Mouse (Mus musculus): ENCODE measurements around the gene Als2cr12. TPM values are rescaled to one million over a fixed set of nuclear protein-coding genes. Genes with fewer than 3 reads are reported as not detected.
"Not testable (repeated sequence)": the region's sequence is repeated elsewhere in the genome, so short reads cannot be mapped to it uniquely, and the experiment has no call there.

The Als2cr12 gene
- total RNA-seq, 4 experiments from 2014 or later: not detected

DNA sequence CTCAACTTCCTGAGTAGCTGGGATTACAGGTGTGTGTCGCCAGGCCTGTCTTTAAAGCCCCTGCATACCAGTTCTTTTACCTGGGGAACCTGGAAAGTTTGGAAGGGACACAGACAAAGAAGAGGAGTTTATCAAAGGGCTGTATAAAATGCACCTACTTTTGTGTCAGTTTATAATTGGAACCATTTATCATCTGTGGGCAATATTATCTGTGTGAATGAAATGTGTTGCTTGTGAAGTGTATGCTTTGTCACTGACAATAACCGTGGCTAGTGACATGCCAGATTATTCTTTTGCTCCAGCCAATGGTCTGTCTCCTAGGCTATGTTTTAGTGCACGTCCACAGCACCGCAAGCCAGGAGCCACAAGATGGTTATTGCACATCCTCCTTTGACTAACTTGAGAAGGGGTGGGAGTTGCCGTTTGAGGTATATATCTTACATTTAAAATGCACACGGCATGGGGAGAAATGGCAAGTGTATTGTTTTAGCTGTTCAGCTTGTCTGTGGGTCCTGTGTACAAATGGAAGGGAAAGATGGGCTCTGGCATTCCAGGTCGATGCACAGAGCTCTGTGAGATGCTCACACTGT lies 23.7 kb upstream of the Als2cr12 start:
- DNase-seq (ENCODE audit: low spot score in 2 of 2): no peak

DNA sequence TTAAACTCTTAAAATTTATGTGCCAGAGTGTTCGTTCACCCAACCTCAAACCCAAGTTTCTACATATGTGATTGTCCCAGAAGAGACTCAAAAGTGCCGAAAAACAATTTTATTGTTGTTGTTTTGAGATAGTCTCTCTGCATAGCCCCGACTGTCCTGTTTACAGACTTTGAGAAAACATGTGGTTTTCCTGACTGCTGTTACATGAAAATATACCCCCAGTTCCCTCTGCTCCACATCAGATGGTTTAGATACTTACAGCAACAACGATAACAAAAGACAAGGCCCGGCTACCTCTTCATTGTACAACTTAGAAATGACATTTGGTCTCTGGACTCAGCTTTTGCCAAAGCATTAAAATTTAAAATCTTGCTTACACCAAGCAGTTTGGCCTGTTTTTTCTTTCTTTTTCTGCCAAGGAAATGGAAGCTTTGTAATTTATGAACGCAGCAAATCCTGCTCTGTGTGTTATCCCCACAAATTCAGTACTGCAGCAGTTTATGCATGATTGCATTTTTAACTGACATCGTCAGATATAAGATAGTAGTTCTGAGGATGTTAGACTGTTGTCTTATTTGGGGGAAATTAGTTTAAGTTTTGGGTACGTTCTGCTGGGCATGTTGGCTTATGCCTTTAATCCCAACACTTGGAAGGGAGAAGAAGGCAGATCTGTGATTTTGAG lies 21.9 kb upstream of the Als2cr12 start:
- DNase-seq (ENCODE audit: low spot score in 2 of 2): no peak

DNA sequence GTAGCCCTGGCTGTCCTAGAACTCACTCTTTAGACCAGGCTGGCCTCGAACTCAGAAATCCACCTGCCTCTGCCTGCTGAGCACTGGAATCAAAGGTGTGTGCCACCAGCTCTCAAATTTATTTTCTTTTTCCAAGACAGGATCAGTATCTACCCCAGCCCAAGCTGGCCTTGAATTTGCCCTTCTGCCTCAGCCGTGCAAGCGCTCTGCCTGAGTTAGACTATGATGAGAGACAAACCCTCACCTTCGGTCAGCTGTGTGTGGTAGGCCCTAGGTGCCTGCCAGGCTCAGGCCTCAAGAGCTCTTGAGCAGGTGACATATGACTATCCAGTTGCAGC lies 21.1 kb upstream of the Als2cr12 start:
- no peak for DNase-seq (ENCODE audit: low spot score in 2 of 2)

DNA sequence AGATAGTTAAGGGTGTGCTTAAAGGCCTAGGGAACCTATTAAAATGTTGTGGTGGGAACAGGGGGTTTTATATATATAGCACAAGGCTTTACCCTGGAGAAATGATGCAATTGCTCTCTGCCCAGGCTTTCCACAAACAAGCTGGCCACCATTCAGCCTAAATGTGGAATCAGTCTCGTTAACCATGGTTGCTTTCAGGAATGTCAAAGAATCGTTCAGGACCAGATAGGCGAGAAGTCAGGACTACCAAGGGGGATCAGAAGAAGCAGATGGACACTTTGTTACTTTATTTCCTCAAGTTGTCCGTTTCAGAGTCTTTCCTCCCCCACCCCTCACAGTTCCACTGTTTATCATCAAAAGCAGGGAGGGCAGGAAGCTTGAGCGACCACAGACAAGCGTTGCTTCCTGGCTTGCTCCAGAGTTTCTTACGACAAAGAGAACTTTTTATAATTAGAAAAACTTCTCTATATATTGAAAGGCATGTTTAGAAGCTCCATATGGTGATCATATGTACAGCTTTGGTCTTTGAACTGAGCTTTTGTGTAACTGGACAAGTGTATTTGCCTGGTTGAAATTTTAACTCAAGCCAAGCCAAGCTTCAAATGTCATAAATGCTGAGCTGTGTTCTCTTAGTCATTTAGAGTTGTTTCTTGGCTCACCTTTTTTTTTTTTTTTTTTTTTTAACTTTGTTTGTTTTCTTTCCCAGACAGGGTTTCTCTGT lies 20.5 kb upstream of the Als2cr12 start:
- no peak for DNase-seq (ENCODE audit: low spot score in 2 of 2)

DNA sequence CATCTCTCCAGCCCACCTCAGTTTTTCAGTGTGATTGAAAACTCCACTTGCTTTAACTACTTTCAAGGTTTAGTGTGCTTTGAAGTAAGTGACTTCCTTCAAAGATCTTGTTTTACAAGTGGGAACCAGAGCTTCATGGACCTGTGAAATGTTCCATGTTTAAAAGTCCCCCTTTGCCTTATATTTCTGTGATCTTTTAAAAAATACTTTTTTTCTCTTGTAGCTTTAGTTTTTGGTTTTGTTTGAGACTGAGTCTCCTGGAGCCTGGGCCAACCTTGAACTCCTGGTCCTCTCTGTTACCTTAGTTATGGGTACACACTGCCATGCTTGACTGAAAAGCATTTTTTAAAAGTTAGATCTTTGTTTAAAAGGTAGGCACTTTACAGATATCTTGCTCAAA lies 19.7 kb upstream of the Als2cr12 start:
- DNase-seq (ENCODE audit: low spot score in 2 of 2): no peak

DNA sequence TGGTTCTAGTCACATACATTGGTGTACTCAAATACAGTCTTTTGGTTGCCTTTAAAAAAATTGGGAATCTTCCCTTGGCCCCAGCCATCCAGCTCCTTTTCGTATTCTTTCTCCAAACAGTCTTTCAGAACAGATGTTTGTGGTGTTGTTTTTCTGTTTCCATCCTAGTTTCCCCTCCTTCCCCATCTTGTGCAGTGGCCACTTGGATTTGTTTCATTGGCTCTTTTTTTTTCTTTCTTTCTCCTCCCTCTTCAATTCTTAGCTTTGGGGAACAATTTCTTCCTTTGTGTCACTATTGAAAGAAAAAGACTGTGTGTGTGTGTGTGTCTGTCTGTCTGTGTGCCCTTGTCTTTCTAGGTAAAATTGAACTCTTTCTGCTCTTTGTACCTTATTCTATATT lies 18.6 kb upstream of the Als2cr12 start:
- no peak for DNase-seq (ENCODE audit: low spot score in 2 of 2)

DNA sequence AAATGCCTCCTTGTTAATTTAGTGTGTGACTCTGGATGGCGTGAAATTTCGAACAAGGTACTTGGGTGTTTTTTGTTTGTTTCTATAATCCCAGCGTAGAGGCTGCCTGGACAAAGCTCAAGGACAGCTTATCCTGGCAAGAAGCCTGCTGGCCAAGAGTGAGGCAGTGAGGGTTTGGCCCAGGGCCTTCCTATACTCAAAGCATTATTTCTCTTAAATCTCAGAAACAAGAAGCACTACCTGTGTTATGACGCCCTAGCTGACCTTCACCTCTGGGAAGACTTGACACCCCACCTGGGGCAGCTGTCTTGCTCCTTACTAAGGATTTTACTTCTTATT lies 18.1 kb upstream of the Als2cr12 start:
- no peak for DNase-seq (ENCODE audit: low spot score in 2 of 2)

DNA sequence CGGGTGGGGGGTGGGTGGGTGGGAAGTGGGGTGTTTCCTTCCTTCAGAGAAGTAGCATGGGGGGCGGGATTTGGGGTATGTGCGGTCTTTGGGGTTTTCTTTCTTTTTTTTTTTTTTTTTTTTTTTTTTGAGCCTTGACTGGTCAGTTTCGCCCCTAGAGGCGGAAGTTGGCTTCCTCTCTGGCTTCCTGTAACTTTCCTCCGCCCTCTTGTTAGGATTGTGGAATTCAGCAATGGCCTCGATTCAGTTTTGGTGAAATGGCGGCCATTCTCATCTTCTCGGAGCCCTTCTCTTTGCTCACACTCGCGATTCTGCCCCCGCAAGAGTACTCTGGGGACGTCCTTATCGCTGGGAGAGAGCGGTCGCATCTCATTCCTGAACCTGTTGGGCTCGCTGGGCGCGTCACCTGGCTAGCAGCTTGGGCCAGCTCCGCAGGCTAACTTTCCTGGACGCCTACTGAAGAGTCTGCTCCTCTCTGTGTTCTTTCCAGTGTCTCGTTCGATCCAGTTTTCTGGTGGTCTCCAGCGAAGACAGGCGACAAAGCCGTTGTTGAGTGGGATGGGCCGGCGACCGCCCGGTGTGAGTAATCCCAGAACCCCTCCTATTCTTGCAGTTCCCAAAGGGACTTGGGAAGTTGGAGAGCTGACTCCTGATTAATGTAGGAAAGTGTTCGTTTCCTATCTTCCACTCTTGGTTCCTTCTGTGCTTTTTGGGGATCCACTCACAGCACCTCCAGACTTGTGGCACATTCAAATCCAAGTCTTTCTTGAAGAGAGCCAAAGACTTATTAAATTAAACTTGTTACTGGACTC lies 17.5 kb upstream of the Als2cr12 start:
- DNase-seq (ENCODE audit: low spot score in 2 of 2): no peak

DNA sequence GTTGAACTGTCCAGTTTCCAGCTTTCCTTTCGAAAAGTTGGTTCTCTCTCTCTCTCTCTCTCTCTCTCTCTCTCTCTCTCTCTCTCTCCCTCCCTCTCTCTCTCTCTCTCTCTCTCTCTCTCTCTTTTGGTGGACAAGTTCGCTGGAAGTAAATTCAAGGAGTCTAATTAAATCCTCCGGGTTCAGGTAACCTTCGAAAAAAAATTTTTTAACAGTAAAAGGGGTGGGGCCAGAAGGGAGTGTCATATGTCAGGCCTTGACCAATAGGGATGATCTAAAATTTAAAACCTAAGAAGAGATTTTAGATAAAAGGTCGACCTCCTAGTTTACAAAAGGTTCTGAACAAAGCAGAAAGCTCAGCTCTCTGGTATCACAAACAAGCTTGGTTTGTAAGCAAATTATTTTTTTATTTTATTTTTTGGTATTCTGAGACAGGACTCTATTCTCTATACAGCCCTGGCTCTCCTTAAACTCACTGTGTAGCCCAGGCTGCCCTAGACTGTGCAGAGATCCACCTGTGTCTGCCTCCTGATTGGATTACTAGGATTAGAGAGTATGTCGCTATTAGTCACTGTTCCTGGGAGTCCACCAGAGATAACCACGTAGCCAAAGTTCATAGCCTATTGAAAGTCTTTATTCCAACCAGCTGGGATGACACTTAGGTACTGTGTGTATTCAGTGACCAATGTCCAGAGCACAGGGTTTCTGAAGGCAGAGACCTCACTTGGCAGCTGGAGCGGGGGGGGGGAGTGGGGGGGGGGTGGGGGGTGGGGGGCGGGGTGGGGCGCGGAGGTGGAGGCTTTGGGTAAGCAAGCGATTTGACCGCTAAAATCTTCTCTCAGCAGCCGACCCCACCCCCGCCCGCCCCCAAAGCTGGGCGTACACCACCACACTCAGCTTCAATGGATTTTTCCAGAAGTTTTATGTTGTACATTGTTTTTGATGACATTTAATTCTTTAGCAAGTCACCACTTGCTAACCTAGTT lies 16.6 kb upstream of the Als2cr12 start:
- DNase-seq (ENCODE audit: low spot score in 2 of 2): no peak

DNA sequence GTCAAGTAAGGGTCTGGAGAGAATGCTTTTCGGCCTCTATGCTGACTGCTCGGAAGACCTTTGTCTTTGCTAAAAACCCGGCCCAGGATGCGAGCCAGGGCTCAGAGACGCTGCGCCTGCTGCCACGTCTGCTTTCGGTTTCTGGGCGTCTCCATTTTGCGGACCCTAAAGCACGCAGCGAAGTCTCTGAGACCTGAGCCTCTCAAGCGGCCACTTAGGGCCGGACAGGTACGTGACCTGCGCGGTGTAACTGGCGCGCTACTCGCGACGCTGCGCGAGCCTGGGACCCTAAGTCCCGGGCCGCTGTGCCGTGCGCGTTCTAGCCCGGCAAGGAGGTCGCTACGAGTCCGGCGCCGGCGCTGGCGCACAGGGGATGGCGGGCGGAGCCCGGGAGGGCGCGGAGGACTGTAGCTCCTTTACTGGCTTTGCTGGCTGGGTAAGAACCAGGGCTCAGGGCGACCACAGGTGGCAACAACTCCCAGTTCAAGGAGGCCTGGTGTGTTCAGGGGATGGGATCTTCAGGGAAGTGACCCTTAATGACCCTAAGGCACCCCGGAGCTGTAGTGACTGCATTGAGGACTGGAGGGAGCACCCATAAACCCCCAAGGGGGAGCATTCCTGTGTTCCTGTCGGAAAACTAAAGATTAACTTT lies 15.7 kb upstream of the Als2cr12 start, which contains the start of gene Cflar:
TSS of gene Cflar (plus strand) at position 144 of the 652 bp plus-strand sequence.
- DNase-seq (ENCODE audit: low spot score in 2 of 2): no peak

DNA sequence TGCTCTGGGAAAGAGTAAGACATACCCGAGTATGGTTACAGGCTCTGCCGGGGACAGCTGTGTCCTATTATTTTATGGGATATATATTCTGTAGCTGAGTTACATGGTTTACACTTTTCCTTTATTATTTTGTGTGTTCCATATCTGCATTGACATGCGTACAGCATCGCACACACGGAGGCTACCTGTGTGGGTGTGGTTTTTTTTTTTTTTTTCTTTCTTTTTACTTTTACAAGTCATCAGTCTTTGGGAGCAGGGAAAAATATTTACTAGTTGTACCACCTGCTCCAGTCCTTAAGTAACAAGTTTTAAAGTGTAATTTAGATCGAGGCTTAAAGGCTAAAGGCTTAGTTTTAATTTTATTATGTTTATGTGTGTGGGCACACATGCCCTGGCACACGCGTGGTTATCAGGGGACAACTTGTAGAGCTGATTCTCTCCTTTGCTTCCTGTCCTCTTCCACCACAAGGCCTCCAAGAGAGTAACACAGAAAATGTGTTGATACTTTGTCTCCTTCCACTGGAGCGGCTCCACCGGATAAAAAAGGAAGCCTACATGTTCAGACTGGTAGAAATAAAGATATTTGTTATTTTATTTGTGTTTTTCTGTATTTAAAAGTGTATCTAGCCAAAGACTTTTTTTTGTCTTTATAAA lies 15.0 kb upstream of the Als2cr12 start:
- DNase-seq (ENCODE audit: low spot score in 2 of 2): no peak

DNA sequence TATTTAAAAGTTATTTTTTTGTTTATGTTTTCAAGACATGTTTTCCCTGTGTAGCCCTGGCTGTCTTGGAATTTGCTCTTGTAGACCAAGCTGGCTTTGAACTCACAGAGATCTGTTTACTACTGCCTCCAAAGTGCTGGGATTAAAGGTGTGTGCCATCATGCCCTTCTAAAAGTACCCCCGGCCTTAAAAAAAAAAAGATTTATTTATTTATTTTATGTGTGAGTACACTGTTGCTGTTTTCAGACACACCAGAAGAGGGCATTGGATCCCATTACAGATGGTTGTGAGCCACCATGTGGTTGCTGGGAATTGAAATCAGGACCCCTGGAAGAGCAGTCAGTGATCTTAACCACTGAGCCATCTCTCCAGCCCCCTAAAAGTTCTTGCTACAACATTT lies 14.3 kb upstream of the Als2cr12 start:
- not testable (repeated sequence) for DNase-seq (ENCODE audit: low spot score in 2 of 2)

DNA sequence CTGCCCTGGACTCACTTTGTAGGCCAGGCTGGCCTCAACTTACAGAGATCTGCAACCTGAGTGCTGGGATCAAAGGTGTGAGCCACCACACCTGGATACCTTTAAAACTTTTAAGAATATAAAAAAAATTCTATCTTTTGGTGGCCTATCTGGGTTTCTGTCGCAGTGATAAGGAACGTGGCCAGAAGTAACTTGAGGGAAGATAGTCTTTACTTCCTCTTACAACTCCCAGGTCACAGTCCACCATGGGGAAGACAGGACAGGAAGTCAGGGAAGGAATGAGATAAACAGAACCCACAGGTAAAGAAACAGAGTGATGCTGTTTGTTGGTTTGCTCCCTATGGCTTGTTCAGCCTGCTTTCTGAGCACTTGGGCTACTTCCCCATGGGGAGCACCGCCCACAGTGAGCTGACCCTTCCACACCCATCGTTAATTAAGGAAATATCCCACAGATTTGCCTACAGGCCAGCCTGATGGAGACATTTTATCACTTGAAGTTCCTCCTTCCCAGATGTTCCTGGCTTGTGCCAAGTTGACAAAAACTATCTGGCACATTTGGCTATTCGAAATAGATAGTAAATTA lies 4.9 kb upstream of the Als2cr12 start:
- not testable (repeated sequence) for DNase-seq (ENCODE audit: low spot score in 2 of 2)

DNA sequence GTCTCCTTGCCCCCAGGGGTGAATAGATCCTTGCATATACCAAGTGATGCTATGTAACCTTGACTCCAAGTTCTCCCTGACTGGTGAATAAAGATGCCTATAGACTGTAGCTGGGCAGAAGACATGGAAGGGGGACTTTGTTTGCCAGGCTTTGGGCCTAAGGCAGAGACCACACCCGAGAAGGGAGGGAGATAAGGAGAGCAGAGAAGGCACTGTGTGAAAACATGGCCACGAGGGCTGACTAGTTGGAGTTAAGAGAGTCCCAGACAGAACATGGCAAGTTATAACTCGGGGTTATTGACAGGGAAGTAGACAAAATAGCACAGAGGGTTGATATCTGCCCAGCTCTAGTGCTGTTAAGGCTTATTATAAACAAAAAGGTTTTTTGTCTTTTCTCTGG lies 4.2 kb upstream of the Als2cr12 start:
- DNase-seq (ENCODE audit: low spot score in 2 of 2): no peak

DNA sequence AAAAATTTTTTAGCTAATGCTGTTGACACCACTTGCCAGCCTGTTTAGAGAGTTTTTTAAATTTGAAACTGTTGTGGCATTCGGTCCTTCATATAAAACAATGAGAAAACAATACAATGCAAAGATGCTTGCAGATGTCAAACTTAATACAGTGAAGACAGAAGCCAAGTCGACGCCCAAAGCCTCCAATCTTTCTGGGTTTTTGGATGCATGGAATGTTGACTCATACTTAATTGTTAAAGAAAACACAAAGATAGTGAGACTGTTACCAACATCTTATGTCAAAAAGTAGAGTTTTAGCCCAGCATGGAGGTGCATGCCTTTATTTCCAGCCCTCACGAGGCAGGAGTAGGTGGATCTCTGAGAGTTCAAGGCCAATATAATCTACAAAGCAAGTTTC lies 3.0 kb upstream of the Als2cr12 start:
- no peak for DNase-seq (ENCODE audit: low spot score in 2 of 2)

DNA sequence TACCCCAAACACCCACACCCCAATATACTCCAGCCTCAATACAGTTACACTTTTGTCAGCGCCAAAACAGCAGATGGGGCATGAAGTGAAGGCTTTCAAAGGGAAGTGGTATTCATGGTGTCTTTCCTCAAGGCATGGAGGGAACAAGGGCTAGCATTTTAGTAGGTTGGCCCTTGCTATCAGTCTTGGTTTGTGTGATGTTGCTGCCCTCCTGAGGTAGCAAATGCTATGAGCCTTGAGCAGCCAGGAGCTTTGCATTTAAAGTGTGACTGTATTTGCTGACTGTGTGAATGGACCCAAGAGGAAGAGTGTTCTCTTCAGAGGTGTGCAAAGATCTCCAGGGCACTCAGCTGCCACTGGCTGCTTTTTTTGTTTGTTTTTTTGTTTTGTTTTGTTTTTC lies 1.8 kb upstream of the Als2cr12 start:
- DNase-seq (ENCODE audit: low spot score in 2 of 2): not testable (repeated sequence)

DNA sequence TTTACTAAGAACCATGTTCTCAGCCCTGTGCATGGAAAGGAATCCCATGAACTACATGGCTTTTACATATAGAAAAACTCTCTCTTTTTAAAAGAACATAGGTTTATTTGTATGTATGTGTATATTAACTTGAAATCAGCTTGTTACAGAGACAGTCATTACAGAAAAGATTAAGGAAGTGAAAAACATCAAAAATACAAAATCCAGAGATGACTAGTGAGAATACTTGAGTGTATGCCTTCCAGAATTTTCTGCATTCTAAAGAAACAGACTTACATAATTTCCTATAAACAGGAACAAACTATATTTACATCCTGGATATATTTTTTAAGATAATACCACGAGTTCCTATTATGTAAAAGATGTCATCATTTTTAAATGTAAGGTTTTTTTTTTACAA lies 2.1 kb downstream of the Als2cr12 start:
- DNase-seq (ENCODE audit: low spot score in 2 of 2): no peak

DNA sequence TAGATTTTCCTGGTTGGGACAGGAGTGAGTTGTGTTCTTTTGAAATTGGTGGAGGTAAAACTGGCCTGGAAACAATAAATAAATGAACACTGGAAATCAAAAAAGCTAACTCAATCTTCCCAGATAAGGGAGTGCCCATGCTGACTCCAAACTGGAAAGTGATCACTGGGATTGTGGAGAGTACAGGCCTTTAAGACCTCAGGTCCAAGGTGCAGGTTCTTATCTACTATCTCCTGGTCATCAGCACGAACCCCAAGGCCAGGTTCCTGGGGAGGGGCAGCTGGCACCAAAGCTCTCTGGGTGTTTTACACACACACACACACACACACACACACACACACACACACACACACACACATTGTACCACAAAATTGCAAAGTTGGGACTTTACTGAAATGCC lies 4.1 kb downstream of the Als2cr12 start:
- not testable (repeated sequence) for DNase-seq (ENCODE audit: low spot score in 2 of 2)

DNA sequence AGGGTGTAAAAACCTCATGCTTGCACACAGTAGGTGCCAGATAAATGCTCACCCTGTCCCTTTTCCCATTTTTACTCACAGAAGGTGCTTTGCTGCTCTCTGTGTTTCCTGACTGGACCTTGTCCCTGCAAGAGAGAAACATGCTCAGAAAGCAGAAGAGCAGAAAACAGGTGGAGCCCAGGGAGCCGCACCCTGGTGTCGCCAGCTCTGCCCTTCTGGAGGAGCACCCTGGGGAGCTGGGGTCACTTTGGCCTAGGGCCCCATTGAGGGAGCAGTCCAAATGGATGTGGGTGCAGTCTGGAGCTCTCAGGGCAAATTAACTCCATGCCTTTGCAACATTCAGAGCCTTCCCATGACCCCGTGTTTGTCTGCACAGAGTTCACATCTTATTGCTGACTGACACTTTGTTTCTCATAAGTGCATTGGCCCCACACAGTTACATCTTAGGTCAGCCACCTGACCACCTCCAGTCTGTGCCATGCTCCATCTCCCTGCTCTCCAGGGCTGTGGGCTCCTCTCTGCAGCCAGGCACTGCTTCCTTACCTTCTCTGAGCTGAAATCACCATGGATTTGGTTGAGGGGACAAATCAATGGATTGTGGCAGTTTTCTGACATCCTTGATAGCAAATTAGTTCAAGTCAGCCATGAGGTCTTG lies 4.8 kb downstream of the Als2cr12 start:
- DNase-seq (ENCODE audit: low spot score in 2 of 2): not testable (repeated sequence)

All from left cerebral cortex, adult 8-10 months (tissue).